Mouse (Mus musculus) small intestine, adult 2 months (tissue): ENCODE data around the gene Pde5a. TPM values are rescaled to one million over a fixed set of nuclear protein-coding genes. Genes with fewer than 3 reads are reported as not detected.

ENCODE experiments used
- H3K27ac ChIP-seq: fragments of 200-500 bp; 2 replicates; pipeline ENCODE4 v1.5.1; 2012; ENCODE audit warnings: low read depth, low read length, control low read depth, inconsistent platforms; ENCODE audit not compliant: insufficient read depth
- H3K27me3 ChIP-seq: fragments of 200-500 bp; 2 replicates; pipeline ENCODE4 v1.6.1; 2012; ENCODE audit warnings: mild to moderate bottlenecking, moderate library complexity, low read length, inconsistent platforms; ENCODE audit not compliant: control insufficient read depth, insufficient read depth
- H3K36me3 ChIP-seq: fragments of 200-500 bp; 2 replicates; pipeline ENCODE4 v1.6.1; 2012; ENCODE audit warnings: mild to moderate bottlenecking, low read length, control low read depth, inconsistent platforms; ENCODE audit not compliant: control insufficient read depth, insufficient read depth
- H3K4me1 ChIP-seq: fragments of 200-500 bp; 2 replicates; pipeline ENCODE4 v1.6.1; 2012; ENCODE audit warnings: low read length, inconsistent platforms, mixed read lengths; ENCODE audit not compliant: control insufficient read depth, insufficient read depth, insufficient read length
- H3K4me3 ChIP-seq: fragments of 200-500 bp; 2 replicates; pipeline ENCODE4 v1.5.1; 2012; ENCODE audit warnings: low read depth, mild to moderate bottlenecking, control low read depth, inconsistent platforms, low read length, moderate library complexity
- CTCF ChIP-seq: fragments of 200-500 bp; IDR thresholded peaks from 2 replicates; pipeline ENCODE4 v1.5.1; 2012; ENCODE audit warnings: low read depth, mild to moderate bottlenecking, control low read depth, inconsistent platforms, low read length, moderate library complexity, mixed read lengths; ENCODE audit not compliant: insufficient replicate concordance, insufficient read length; ENCODE audit errors: extremely low read depth
- POLR2A ChIP-seq: fragments of 200-500 bp; IDR thresholded peaks from 2 replicates; pipeline ENCODE4 v1.6.1; 2012; ENCODE audit warnings: low read depth, mild to moderate bottlenecking, control low read depth, inconsistent platforms, low read length, moderate library complexity
- WGBS: fragments of 180-500 bp; shearing (Covaris S2); methylation state at CpG from one replicate; pipeline ENCODE4 v1.1.7; 2018; 5-methylcytosine and 5-hydroxymethylcytosine counted together
- polyA plus RNA-seq: library from polyadenylated mRNA; depleted of rRNA; stranded (reverse); fragments of >200 nt; gene quantifications from 2 replicates; pipeline ENCODE4 v1.2.3, GENCODE M21; 2012

The Pde5a gene
- polyA plus RNA-seq, 1 experiment: 10.3 TPM

GRCm38 (mm10) chr3:122871596-122871995 is 142.8 kb downstream of the Pde5a start:
- peak overlapping the region; percentile 93 for H3K27ac ChIP-seq
- no peak overlapping the region for H3K4me3 ChIP-seq
- H3K4me1 ChIP-seq: peaks cover 19% of the 10 kb centered on the region; the same call in 1 of the 2 replicates
- TF ChIP-seq CTCF: no peak
- TF ChIP-seq POLR2A: no peak
- no peaks in the 10 kb centered on the region for H3K27me3 ChIP-seq
- 38% methylated on average over 1 of the region's 1 CpGs for WGBS
- H3K36me3 ChIP-seq: 0 out of 2 replicates have a peak, but pooled peaks cover 2% of the 10 kb centered on the region

- 62% methylated on average over 2 of the region's 2 CpGs for WGBS
- Histone ChIP-seq H3K36me3 (no peaks in the 10 kb centered on the region), H3K27ac (peak overlapping the region; percentile 89), H3K27me3 (no peaks in the 10 kb centered on the region), H3K4me1 (peaks cover 17% of the 10 kb centered on the region; the same call in 1 of the 2 replicates), H3K4me3 (no peak overlapping the region)
- TF ChIP-seq CTCF: no peak
- TF ChIP-seq POLR2A: no peak
These were observed 148.1 kb downstream of the Pde5a start for GRCm38 (mm10) chr3:122876870-122877269.

- peaks cover 15% of the 10 kb centered on the region; the same call in 1 of the 2 replicates for H3K4me1 ChIP-seq
- H3K27me3 ChIP-seq: no peaks in the 10 kb centered on the region
- no peak overlapping the region for H3K4me3 ChIP-seq
- peak overlapping the region; percentile 89 for H3K27ac ChIP-seq
- WGBS: 31% methylated on average over 3 of the region's 3 CpGs
- TF ChIP-seq POLR2A (no peak), CTCF (no peak)
- no peaks in the 10 kb centered on the region for H3K36me3 ChIP-seq
These were observed 148.8 kb downstream of the Pde5a start for GRCm38 (mm10) chr3:122877543-122877942.

GRCm38 (mm10) chr3:122878705-122879315 is 150.1 kb downstream of the Pde5a start:
- H3K36me3 ChIP-seq: no peaks in the 10 kb centered on the region
- no peak overlapping the region for H3K4me3 ChIP-seq
- H3K4me1 ChIP-seq: peaks cover 18% of the 10 kb centered on the region; the same call in 1 of the 2 replicates
- H3K27me3 ChIP-seq: no peaks in the 10 kb centered on the region
- 36% methylated on average over 8 of the region's 8 CpGs for WGBS
- TF ChIP-seq POLR2A (no peak), CTCF (no peak)
- H3K27ac ChIP-seq: peak overlapping the region; percentile 95

- Histone ChIP-seq H3K27me3 (no peaks in the 10 kb centered on the region), H3K4me1 (peaks cover 15% of the 10 kb centered on the region; the same call in 1 of the 2 replicates), H3K27ac (peak overlapping the region; percentile 93), H3K36me3 (no peaks in the 10 kb centered on the region), H3K4me3 (no peak overlapping the region)
- TF ChIP-seq POLR2A (no peak), CTCF (no peak)
- WGBS: 30% methylated on average over 4 of the region's 4 CpGs
These were observed 159.0 kb downstream of the Pde5a start for GRCm38 (mm10) chr3:122887505-122888301.

GRCm38 (mm10) chr3:122888371-122888819 is 159.6 kb downstream of the Pde5a start:
- 14% methylated on average over 5 of the region's 5 CpGs for WGBS
- no peak for TF ChIP-seq CTCF
- TF ChIP-seq POLR2A: no peak
- H3K36me3 ChIP-seq: no peaks in the 10 kb centered on the region
- peak overlapping the region; percentile 93 for H3K27ac ChIP-seq
- H3K4me1 ChIP-seq: peaks cover 17% of the 10 kb centered on the region; the same call in 1 of the 2 replicates
- H3K4me3 ChIP-seq: no peak overlapping the region
- H3K27me3 ChIP-seq: no peaks in the 10 kb centered on the region

- peak within 1 kb of the TSS; percentile 43; the same call in 1 of the 2 replicates for H3K4me3 ChIP-seq
- 31% methylated on average over 3 of the region's 3 CpGs for WGBS
- H3K36me3 ChIP-seq: peaks cover 27% of the 10 kb centered on the region
- peak within 1 kb of the TSS; percentile 94 for H3K27ac ChIP-seq
- H3K4me1 ChIP-seq: peaks cover 4% of the 10 kb centered on the region; the same call in 1 of the 2 replicates
- H3K27me3 ChIP-seq: no peaks in the 10 kb centered on the region
- no peak for TF ChIP-seq POLR2A
- TF ChIP-seq CTCF: no peak
These were observed 166.0 kb downstream of the Pde5a start, which contains the start of gene Fabp2 for GRCm38 (mm10) chr3:122894772-122895171. Gene Fabp2, plus strand, starts transcription at chr3:122895072.
